Mouse (Mus musculus) right cerebral cortex, adult 18-20 months (tissue): ENCODE results near the gene Marveld3.

ENCODE experiments used
- DNase-seq: peaks from one replicate; pipeline ENCODE4 v3.0.0; 2022; ENCODE audit warnings: mixed read lengths

Marveld3 gene

DNA sequence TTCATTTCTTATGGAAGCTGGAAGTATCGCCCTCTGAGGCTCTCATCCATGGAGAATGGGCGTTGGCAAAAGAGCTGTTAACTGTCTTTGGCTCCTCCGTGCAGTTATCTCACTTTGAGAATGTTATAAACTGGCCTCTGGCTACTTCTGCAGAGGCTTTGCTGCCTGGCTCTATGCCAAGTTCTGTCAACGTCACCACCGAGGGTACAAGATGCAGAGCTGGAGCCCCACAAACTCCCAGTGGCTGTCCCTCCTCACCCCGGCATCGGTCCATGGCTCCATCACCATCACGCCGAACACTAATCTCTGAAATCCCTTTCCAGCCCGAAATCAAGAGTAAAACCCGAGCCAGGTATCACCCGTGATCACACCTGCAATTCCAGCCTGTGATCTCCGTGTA, 1.4 kb upstream of the Marveld3 start:
- DNase-seq: no peak

DNA sequence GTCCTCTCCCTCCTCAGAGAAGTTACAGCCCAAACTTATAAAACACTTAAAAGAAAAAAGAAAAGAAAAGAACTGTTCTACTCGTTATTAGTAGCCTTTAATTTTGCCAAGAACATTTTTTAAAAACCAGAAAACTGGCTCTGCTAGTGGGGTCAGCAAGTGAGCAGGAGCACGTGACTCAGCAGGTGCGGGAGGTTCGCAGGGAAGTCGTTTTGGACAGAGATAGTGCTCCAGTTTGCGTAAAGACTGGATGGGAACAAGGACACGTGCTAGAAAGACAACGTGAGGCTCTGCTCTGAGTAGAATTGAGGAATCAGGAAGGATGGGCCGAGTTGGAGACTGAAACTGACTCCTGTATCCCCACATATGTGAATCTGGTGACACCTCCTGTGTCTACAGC, 893 bp upstream of the Marveld3 start:
- DNase-seq: no peak

DNA sequence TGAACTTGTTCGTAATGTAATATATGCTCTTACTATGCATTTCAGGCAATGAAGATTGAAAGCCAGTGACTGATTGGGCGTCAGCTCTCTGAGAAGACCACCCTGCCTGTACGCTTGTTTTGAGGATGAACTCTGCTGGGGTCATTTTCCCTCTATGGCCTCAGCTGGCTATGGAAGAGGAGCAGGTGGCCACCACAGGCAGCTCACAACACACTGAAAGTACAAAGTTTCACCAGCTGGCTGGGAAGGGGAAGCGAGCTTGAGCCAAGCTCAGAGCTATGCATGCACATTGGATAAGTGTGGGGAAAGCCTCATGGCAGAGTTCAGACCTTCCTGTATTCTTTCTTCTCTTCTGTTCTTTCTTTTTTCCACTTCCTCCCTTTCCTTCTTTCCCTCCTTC, 2.9 kb downstream of the Marveld3 start:
- DNase-seq: no peak

DNA sequence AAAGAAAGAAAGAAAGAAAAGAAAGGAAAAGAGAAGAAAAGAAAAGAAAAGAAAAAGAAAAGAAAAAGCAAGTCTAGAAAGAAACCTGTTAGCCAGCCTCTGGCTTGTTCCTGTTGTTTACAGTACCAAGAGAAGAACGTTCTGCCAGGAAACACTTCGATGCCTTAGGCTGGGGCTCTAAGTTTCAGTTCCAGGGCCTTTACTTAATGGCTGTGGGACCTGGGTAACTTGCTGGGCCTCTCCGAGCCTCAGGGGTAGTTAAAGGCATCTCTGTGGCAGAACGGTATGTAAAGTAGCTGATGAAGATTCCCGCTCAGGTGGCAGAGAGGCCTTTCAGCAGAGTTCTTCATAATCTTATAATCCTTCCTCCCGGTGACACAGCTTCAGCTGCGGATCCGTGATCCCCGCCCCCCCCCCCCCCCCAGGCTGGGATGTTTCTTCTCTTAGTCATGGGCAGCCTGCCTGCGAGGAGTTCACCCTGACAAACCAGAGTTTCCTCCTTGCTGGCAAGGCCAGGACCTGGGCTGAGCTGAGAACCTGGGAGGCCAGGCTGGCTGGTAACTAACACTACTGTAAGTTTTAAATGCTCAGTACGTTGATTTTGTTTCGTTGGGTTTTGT, 3.9 kb downstream of the Marveld3 start:
- no peak for DNase-seq

DNA sequence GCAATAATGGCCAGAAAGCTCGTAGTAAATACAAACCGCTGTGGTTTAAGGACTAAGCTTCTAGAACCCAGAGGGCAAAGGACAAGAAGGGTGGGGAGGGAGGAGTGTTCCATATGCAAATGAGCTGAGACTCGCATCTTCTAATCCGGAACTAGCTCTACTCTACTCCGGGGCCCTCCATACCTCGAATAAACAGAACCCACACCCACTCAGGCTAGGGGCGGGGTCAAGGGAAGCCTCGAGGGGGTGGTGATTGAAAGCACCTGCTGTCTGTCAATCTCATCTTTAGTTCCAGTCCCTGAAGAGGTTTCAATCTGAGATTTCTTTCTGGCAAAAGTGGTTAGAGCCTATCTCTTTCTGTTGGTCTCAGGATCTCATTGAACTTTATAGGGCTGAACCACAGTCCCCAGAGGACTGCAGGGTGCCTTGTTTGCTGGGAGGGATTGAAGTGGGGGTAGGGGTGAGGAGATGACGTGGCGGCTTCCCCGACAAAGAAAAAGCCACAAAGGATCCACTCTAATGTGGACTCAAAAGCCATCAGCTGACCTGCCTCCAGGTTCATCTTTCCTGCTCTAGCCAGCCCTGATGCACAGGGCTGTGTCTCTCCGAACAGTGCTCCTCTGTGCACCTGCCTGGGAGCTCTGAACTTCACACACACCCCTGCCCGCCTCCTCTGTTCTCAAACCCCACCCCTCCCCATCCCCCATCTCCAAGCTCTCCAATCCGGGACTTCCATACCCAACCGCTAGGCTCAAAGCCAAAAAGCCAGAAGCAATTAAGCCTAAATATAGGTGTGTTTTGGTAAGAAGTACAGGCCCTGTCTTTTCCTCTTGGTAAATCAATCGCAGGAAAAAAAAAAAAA, 4.6 kb downstream of the Marveld3 start:
- no peak for DNase-seq

- DNase-seq: peak; percentile 58
Observed at GRCm38 (mm10) chr8:109954486-109954948, 7.5 kb downstream of the Marveld3 start.

- peak; percentile 78 for DNase-seq
Observed at GRCm38 (mm10) chr8:109952171-109952570, 9.8 kb downstream of the Marveld3 start.

- DNase-seq: no peak
Observed at GRCm38 (mm10) chr8:109948285-109948564, 13.8 kb downstream of the Marveld3 start.

- peak; percentile 68 for DNase-seq
Observed at GRCm38 (mm10) chr8:109947447-109948284, 14.3 kb downstream of the Marveld3 start.

- DNase-seq: no peak
Observed at GRCm38 (mm10) chr8:109946272-109946671, 15.7 kb downstream of the Marveld3 start.

DNA sequence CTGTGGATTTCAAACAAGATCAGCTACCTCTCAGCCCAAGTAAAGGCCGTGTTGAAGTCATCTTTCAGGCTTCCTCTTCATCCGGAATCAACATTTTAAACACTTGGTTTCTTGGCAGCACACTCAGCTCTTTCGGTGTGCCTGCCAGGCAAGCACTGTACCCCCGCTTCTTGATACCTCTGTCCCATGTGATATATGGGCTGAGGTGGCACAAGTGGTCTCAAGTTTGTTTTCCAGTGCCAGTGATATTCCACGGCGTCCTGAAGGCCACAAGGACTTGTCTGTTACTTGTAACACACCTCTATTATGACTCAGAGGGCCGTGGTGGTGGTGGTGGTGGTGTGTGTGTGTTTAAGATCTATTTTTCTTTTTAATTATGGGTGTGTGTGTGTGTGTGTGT, 16.3 kb downstream of the Marveld3 start:
- no peak for DNase-seq

DNA sequence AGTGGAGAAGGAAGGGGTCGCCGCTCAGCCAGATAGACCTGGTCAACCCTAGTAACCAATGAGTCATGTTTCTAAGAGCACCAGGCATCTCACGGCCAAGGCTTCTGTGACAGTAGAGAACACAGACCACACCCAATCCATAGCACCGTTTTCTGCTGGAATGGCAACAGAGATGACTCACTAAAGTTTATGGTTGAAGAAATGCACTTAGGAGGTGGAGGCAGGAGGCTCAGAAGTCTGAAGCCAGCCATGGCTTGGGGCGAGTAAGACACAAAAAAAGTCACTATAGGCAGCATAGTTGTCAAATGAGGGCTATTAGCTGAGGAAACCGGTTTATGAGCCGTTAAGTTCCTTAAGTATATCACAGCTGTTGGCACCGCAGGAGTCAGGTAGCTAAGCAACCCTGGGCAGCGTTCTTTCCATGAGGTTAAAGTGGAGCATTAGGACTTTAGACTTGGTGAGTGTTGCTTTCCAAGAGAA, 16.8 kb downstream of the Marveld3 start:
- no peak for DNase-seq

DNA sequence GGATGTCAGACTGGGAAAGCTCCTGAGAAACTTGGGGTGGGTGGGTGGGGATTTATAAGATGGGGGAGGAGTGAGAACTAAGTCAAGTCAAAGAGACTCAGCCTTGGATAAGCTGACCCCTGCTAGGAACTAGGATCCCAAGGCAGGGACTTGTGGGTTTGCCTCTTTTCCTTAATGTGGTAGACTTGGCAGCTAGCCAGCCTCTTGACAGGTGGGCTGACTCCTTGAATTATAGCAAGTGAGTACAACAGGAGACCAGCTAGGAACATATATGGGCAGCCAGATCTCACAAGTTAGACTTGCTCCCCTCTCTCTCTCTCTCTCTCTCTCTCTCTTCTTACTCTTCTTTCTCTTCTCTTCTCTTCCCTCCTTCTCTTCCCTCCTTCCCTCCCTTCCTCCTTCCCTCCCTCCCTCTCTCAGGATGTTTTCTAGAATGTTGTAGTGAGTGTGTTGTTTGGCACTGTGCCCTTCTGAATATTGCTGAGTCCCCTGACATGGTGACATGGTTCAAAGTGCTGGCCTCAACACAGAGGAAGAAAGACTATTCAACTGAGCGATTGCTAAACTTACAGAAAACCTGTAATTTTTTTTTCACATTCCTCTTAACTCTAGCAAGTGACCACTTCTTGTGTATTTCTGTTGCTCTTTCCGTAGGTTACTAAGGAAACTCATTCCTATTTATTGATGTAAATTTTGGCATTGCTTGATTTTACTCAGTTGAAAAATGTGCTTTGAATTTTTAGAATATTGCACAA, 20.2 kb downstream of the Marveld3 start:
- no peak for DNase-seq

DNA sequence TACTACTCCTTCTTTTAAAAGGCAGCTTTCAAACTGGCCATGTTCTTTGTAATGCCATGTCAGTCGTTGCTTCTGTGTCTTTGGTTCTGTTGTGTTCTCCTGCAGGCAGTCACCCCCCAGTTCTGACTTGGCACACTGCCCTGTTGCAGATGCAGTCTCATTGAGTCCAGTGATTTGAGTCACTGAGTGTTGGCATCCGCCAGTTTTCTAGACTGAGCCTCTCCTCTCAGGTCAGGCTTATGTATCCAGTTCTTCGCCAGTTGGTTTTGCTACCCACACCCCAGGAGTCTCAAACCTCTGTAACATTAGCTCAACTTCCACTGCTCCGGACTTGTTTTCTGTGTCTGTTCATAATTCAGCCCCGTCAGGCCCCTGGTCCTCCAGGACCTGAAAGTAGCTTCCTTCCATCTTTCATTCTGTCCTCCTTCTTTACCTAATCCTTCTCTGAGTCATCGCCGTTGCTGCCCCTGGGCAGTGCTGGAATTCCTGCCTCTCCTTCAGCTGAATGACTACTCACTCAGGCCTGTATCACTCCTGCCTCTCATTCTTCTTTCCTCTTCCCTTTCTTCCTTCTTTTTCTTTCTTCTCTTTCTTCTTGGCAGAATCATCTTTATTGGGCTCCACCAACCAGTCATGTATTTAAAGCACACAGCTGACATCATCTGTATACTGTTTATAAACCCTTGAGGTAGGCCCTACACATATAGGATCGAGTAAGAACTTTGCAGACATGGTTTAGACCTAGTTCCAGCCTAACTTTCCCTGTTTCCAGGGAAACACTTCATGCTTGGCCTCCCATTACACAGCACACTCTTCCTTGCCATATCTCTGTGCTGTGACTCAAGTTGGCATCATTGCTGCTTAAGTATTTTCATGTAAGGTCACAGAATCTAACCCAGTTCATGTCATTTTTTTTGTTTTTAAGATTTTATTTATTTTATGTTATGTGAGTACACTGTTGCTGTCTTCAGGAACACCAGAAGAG, 41.3 kb downstream of the Marveld3 start:
- DNase-seq: peak; percentile 55

DNA sequence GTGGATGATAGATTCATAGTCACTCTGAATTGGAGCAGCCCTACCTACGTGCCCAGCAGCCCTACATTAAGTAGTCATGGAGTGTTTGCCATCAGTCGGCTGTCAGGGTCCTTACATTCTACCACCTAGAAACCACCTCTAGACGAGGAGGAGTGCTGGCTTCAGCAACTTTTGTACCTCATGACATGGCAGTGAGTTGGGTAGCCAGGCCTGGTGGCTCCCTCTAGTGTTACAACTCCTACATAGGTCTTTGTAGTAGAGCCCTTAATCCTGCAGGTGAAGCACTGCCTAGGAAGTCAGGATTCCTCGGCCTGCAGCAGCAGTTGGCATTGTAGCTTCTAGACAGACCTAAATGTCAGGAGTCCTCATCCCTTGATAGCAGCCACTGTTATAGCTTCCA, 44.7 kb downstream of the Marveld3 start:
- DNase-seq: peak; percentile 43

GRCm38 (mm10) chr8:109907376-109907775, 54.6 kb downstream of the Marveld3 start:
- no peak for DNase-seq

DNA sequence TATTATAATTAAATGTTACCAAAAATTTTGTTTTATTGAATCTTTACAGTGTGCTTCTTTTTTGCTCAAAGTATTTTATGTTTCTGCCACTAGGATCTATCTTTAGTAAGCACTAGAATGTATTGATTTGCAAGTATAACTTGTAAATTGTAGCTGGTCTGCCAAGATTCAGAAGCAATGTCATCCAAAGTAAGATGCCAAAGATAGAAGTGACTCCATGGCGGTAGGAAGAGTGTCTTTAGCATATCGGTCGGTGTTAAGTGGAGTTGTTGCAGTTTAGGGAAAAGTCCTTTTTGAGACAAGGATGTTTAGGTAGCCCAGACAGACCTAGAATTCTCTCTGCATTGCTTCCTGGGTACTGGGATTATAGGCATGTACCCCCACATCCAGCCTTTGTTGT, 55.1 kb downstream of the Marveld3 start:
- no peak for DNase-seq

DNA sequence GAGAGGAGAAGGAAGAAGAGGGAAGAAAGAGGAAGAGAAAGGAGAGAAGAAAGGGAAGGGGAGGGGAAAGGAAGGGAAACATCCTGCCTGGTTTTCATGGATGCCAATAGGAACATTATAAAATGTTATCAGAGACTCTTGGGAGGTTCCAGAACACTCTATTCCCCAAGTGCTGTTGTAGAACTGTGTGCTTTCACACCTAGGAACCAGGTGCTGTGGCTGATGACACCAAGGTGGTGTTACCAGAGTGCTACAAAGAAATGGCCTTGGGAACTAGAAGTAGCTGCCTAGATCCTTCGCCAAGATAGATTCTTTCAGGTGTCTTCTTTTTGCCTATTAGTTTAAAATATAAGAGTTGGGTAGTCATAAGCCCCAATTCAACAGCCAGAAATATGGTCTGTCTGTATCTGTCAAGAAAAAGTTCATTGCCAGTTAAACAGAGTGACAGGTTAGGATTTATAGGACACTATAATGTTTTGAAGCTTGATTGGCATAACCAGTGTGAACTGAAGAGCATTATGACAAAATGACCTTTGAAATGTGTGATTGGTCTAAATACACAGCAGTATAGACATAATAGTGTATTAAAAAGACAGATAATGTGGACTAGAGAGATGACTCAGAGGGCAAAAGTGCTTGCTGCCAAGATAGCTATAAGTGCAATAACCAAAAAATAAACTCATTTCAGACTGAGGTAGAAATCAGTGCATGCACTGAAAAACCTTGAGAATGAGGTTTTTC, 56.9 kb downstream of the Marveld3 start:
- DNase-seq: no peak

- DNase-seq: peak; percentile 50
Observed at GRCm38 (mm10) chr8:109903909-109904469, 58.0 kb downstream of the Marveld3 start.

GRCm38 (mm10) chr8:109902379-109902778, 59.6 kb downstream of the Marveld3 start:
- DNase-seq: no peak
